Mouse (Mus musculus) brain, embryonic 14.5 days (tissue): ENCODE measurements around the gene Ccdc9.

Experiments
- CTCF ChIP-seq: fragments of 200-500 bp; IDR thresholded peaks from 2 replicates; pipeline ENCODE4 v1.5.1; 2012; ENCODE audit warnings: inconsistent platforms, mild to moderate bottlenecking, moderate library complexity, borderline replicate concordance; ENCODE audit not compliant: insufficient read depth, insufficient read length; ENCODE audit errors: extremely low read depth
- POLR2A ChIP-seq: fragments of 200-500 bp; IDR thresholded peaks from 2 replicates; pipeline ENCODE4 v1.6.1; 2012; ENCODE audit warnings: mild to moderate bottlenecking, inconsistent platforms, borderline replicate concordance; ENCODE audit not compliant: poor library complexity, insufficient read depth, insufficient read length, severe bottlenecking; ENCODE audit errors: extremely low read depth

GRCm38 (mm10) chr7:16274922-16275890, 11.4 kb downstream of the Ccdc9 start:
- TF ChIP-seq POLR2A (no peak), CTCF (no peak)
